Mouse (Mus musculus) lung, postnatal 25 days (tissue): ENCODE measurements at regions not wholly inside any gene's neighbourhood (a gene's known extent, or its start where the extent isn't known, plus 50 kb on each side); places are given as distances from the start of the nearest gene placed in this dataset.

Experiments used
- DNase-seq: peaks from one replicate; pipeline ENCODE4 v3.0.0; 2022; ENCODE audit warnings: low spot score

GRCm38 (mm10) chr10:111695918-111696760 lies 190.1 kb downstream of the Phlda1 start:
- peak; percentile 53 for DNase-seq

- no peak for DNase-seq
Measured at GRCm38 (mm10) chr10:111696987-111697386, 190.9 kb downstream of the Phlda1 start.

GRCm38 (mm10) chr10:111699557-111700508 lies 193.7 kb downstream of the Phlda1 start:
- DNase-seq, result no peak

GRCm38 (mm10) chr10:111700570-111700969 lies 194.5 kb downstream of the Phlda1 start:
- DNase-seq, result no peak

- DNase-seq, result no peak
Measured at GRCm38 (mm10) chr10:111701138-111701537, 195.1 kb downstream of the Phlda1 start.

- no peak for DNase-seq
Measured at GRCm38 (mm10) chr10:111702435-111702834, 196.3 kb downstream of the Phlda1 start.

GRCm38 (mm10) chr10:111703447-111703846 lies 197.4 kb downstream of the Phlda1 start:
- DNase-seq, result no peak

- DNase-seq, result no peak
Measured at GRCm38 (mm10) chr10:111711519-111712113, 205.5 kb downstream of the Phlda1 start.

GRCm38 (mm10) chr10:111712991-111713390 lies 206.9 kb downstream of the Phlda1 start:
- DNase-seq, result no peak

- DNase-seq, result no peak
Measured at GRCm38 (mm10) chr10:111713676-111714075, 207.6 kb downstream of the Phlda1 start.

- DNase-seq, result no peak
Measured at GRCm38 (mm10) chr10:111715172-111715571, 209.1 kb downstream of the Phlda1 start.

GRCm38 (mm10) chr10:111719632-111720031 lies 213.5 kb downstream of the Phlda1 start:
- DNase-seq, result no peak

- peak; percentile 14 for DNase-seq
Measured at GRCm38 (mm10) chr10:111721068-111721467, 215.0 kb downstream of the Phlda1 start.

GRCm38 (mm10) chr10:111723885-111724284 lies 217.8 kb downstream of the Phlda1 start:
- DNase-seq, result no peak

GRCm38 (mm10) chr10:111724574-111725414 lies 218.7 kb downstream of the Phlda1 start:
- DNase-seq, result no peak

GRCm38 (mm10) chr10:111736026-111736425 lies 229.9 kb downstream of the Phlda1 start:
- no peak for DNase-seq

- no peak for DNase-seq
Measured at GRCm38 (mm10) chr10:111739471-111740138, 232.9 kb upstream of the Krr1 start.

GRCm38 (mm10) chr10:111740586-111741265 lies 231.7 kb upstream of the Krr1 start:
- DNase-seq, result no peak

- peak; percentile 55 for DNase-seq
Measured at GRCm38 (mm10) chr10:111741301-111741945, 231.0 kb upstream of the Krr1 start.

- no peak for DNase-seq
Measured at GRCm38 (mm10) chr10:111743291-111743690, 229.2 kb upstream of the Krr1 start.
